Mouse (Mus musculus): ENCODE measurements around the gene Tbcc. TPM values are rescaled to one million over a fixed set of nuclear protein-coding genes. Genes with fewer than 3 reads are reported as not detected.
A peak's percentile ranks its signal among the peaks of the same experiment; 100 is the strongest.

Tbcc gene
- polyA plus RNA-seq, 1 experiment from 2014 or later, result 73.3 TPM

DNA sequence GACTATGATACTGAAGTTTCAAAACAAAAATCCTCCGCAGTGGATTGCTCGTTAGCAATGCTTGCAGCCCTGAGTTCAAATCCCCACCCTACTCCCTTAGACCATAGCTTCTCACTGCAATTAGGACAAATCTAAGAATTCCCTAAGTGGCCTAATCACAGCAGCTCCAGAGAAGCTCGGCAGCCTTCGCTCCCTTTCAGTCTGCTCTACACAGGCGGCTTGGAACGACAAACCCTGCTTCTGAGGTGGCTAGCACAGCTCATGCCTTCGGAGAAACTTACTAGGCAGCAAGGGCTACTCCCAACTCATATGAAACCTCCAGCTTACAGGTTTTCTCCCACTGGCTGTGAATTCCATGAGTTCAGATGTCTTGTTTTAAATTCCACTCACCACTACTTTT is 36.4 kb upstream of the Tbcc start:
- H3K4me3 ChIP-seq (ENCODE audit: low read depth, low read length), result no peak overlapping the region
- H3K4me2 ChIP-seq (ENCODE audit: low read depth, severe bottlenecking), result no peak overlapping the region
- no peaks in the 10 kb centered on the region for H3K36me3 ChIP-seq (ENCODE audit: control insufficient read depth, insufficient read depth, low read length)
- no peak overlapping the region for H3K9ac ChIP-seq (ENCODE audit: low read length)
- WGBS, result 82% methylated on average over 7 of the region's 7 CpGs
- no peak for ATAC-seq (ENCODE audit: insufficient number of reproducible peaks, low FRiP score, low TSS enrichment, low read depth)
- DNase-seq (ENCODE audit: low spot score), result no peak
- peaks cover 9% of the 10 kb centered on the region for H3K4me1 ChIP-seq (ENCODE audit: control insufficient read depth, insufficient read depth, low read length)
- no peaks in the 10 kb centered on the region for H3K9me3 ChIP-seq (ENCODE audit: control insufficient read depth, low read length)
- H3K27ac ChIP-seq (replicated peaks; ENCODE audit: low read depth, low read length), result no peak overlapping the region
- no peaks in the 10 kb centered on the region for H3K27me3 ChIP-seq (ENCODE audit: control insufficient read depth, insufficient read depth, low read length)

DNA sequence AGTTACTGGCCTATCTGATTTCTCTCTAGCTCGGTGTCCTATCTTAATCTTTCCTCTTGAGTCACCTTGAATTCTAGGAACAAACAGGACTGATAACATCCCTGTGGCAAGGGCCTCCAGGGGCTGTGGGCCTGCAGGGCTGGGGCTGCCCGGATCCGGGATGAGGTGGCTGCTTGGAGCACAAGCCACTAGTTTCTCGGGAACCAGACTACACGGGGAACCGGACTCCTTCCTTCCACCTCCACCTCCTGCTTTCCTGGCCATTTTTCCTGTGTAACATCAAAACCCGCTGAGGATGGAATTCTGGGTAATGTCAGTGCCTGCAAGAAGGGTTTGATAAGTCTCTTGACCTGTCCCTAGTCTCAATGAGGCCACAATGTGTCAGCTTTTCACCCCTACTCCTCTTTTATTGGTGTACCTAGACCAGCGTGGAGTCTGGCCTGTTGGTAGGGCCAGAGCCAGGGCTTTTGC is 35.8 kb upstream of the Tbcc start:
- H3K36me3 ChIP-seq (ENCODE audit: control insufficient read depth, insufficient read depth, low read length), result no peaks in the 10 kb centered on the region
- H3K4me3 ChIP-seq (ENCODE audit: low read depth, low read length), result peak overlapping the region; percentile 83; the same call in 1 of the 2 replicates
- peaks cover 9% of the 10 kb centered on the region for H3K4me1 ChIP-seq (ENCODE audit: control insufficient read depth, insufficient read depth, low read length)
- ATAC-seq (ENCODE audit: insufficient number of reproducible peaks, low FRiP score, low TSS enrichment, low read depth), result no peak
- no peak overlapping the region for H3K4me2 ChIP-seq (ENCODE audit: low read depth, severe bottlenecking)
- DNase-seq (ENCODE audit: low spot score), result no peak
- no peaks in the 10 kb centered on the region for H3K27me3 ChIP-seq (ENCODE audit: control insufficient read depth, insufficient read depth, low read length)
- WGBS, result 86% methylated on average over 8 of the region's 8 CpGs
- no peak overlapping the region for H3K9ac ChIP-seq (ENCODE audit: low read length)
- peak overlapping the region; percentile 100; the same call in 1 of the 2 replicates for H3K27ac ChIP-seq (replicated peaks; ENCODE audit: low read depth, low read length)
- no peaks in the 10 kb centered on the region for H3K9me3 ChIP-seq (ENCODE audit: control insufficient read depth, low read length)

DNA sequence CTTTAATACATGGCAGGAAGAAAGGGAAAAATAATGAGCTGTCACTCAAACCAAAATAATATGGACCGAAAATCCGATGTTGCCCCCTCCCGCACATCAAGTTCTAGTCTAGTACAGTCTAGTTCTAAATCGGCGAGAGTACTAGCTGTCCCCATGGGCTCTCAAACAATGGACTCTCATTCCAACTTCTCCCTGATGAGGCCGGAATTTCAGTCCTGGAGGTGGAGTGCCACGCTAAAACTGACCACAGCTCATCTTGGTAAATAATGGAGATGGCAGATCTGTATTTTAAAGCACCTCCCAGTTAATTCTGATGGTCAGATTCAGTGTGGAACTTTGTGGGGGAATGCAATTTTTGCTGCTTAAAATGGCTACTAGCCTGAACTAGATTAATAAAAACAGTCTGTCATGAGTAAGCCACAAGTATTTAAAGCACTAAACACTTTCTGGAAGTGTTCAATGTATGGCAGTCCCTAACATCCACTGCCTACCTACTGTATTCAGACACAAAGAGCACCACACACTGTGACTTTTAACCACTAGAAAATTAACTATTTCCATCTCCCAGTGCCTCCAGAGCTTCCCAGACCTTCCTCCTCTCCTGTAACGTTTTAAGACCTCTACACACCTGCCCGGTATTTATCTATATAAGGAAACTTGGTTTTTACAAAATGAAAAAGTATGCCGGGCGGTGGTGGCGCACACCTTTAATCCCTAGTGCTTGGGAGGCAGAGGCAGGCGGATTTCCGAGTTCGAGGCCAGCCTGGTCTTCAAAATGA is 35.0 kb upstream of the Tbcc start:
- H3K9ac ChIP-seq (ENCODE audit: low read length), result peak overlapping the region; percentile 100
- peaks cover 9% of the 10 kb centered on the region for H3K4me1 ChIP-seq (ENCODE audit: control insufficient read depth, insufficient read depth, low read length)
- H3K27ac ChIP-seq (replicated peaks; ENCODE audit: low read depth, low read length), result peak overlapping the region; percentile 100; the same call in 1 of the 2 replicates
- WGBS, result 76% methylated on average over 15 of the region's 15 CpGs
- DNase-seq (ENCODE audit: low spot score), result peak; percentile 40
- H3K36me3 ChIP-seq (ENCODE audit: control insufficient read depth, insufficient read depth, low read length), result no peaks in the 10 kb centered on the region
- H3K9me3 ChIP-seq (ENCODE audit: control insufficient read depth, low read length), result no peaks in the 10 kb centered on the region
- H3K4me3 ChIP-seq (ENCODE audit: low read depth, low read length), result peak overlapping the region; percentile 83
- no peak for ATAC-seq (ENCODE audit: insufficient number of reproducible peaks, low FRiP score, low TSS enrichment, low read depth)
- H3K4me2 ChIP-seq (ENCODE audit: low read depth, severe bottlenecking), result peak overlapping the region; percentile 72
- no peaks in the 10 kb centered on the region for H3K27me3 ChIP-seq (ENCODE audit: control insufficient read depth, insufficient read depth, low read length)

- H3K27ac ChIP-seq (replicated peaks; ENCODE audit: low read depth, low read length), result peak overlapping the region; percentile 100
- DNase-seq (ENCODE audit: low spot score) (no peak), ATAC-seq (ENCODE audit: insufficient number of reproducible peaks, low FRiP score, low TSS enrichment, low read depth) (no peak)
- no peaks in the 10 kb centered on the region for H3K9me3 ChIP-seq (ENCODE audit: control insufficient read depth, low read length)
- H3K4me1 ChIP-seq (ENCODE audit: control insufficient read depth, insufficient read depth, low read length), result peaks cover 9% of the 10 kb centered on the region
- WGBS, result 25% methylated on average over 4 of the region's 4 CpGs
- peak overlapping the region; percentile 100 for H3K9ac ChIP-seq (ENCODE audit: low read length)
- peak overlapping the region; percentile 83 for H3K4me3 ChIP-seq (ENCODE audit: low read depth, low read length)
- H3K27me3 ChIP-seq (ENCODE audit: control insufficient read depth, insufficient read depth, low read length), result no peaks in the 10 kb centered on the region
- no peaks in the 10 kb centered on the region for H3K36me3 ChIP-seq (ENCODE audit: control insufficient read depth, insufficient read depth, low read length)
- peak overlapping the region; percentile 72 for H3K4me2 ChIP-seq (ENCODE audit: low read depth, severe bottlenecking)
Measured at GRCm38 (mm10) chr17:46856107-46856388, 34.4 kb upstream of the Tbcc start.

DNA sequence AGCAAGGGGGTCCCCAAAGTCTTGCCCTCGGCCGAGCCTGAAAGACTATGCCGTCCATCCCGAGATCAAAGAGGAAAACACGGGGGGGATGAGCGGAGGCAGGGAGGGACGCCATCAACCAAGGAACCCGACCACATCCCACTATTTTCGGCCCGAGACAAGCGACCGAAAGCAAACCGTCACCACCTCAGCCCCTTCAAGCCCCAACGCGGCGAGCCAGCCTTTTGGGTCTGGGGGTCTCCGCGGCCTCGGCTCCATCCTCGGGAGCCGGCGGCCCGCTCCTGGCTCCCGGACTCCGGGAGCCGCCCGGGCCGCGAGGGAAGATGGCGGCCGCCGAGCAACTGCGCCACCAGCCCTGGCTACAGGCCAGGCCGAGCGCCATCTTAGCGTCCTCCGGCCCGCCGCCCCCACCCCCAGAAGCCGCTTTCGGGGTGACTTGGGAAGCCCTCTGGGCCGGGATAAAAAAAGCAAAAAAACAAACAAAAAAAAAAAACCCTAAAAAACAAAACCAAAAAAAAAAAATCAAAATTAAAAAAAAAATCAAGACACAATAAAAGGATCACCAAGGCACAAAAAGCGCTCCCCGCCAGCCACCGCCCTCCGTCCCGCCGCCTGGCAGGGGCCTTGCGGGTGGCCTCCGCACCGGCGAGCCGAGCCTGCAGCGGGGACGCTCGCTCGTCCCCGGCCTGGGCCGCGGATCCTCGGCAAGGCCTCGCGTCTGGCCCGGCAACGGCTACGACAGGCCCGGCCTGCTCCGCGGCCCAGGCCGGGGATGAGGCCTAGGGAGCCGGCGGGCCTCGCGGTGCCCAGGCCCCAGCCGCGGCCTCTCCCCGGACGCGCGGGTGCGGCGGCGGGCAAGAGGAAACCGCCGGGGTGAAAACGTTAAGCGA is 33.8 kb upstream of the Tbcc start:
- Histone ChIP-seq H3K27me3 (ENCODE audit: control insufficient read depth, insufficient read depth, low read length) (no peaks in the 10 kb centered on the region), H3K27ac (replicated peaks; ENCODE audit: low read depth, low read length) (peak overlapping the region; percentile 100), H3K36me3 (ENCODE audit: control insufficient read depth, insufficient read depth, low read length) (no peaks in the 10 kb centered on the region), H3K9ac (ENCODE audit: low read length) (peak overlapping the region; percentile 100), H3K4me1 (ENCODE audit: control insufficient read depth, insufficient read depth, low read length) (peaks cover 9% of the 10 kb centered on the region), H3K4me3 (ENCODE audit: low read depth, low read length) (peak overlapping the region; percentile 83), H3K9me3 (ENCODE audit: control insufficient read depth, low read length) (no peaks in the 10 kb centered on the region), H3K4me2 (ENCODE audit: low read depth, severe bottlenecking) (peak overlapping the region; percentile 72)
- under 1% methylated on average over 87 of the region's 87 CpGs for WGBS
- DNase-seq (ENCODE audit: low spot score) (peak; percentile 77), ATAC-seq (ENCODE audit: insufficient number of reproducible peaks, low FRiP score, low TSS enrichment, low read depth) (no peak)

GRCm38 (mm10) chr17:46857361-46857902 is 33.1 kb upstream of the Tbcc start:
- Histone ChIP-seq H3K9ac (ENCODE audit: low read length) (peak overlapping the region; percentile 100), H3K4me1 (ENCODE audit: control insufficient read depth, insufficient read depth, low read length) (peaks cover 9% of the 10 kb centered on the region), H3K36me3 (ENCODE audit: control insufficient read depth, insufficient read depth, low read length) (no peaks in the 10 kb centered on the region), H3K4me3 (ENCODE audit: low read depth, low read length) (peak overlapping the region; percentile 83), H3K27me3 (ENCODE audit: control insufficient read depth, insufficient read depth, low read length) (no peaks in the 10 kb centered on the region), H3K27ac (replicated peaks; ENCODE audit: low read depth, low read length) (peak overlapping the region; percentile 100), H3K4me2 (ENCODE audit: low read depth, severe bottlenecking) (peak overlapping the region; percentile 72), H3K9me3 (ENCODE audit: control insufficient read depth, low read length) (no peaks in the 10 kb centered on the region)
- DNase-seq (ENCODE audit: low spot score), result peak; percentile 86
- under 1% methylated on average over 31 of the region's 52 CpGs for WGBS
- peak; percentile 61 for ATAC-seq (ENCODE audit: insufficient number of reproducible peaks, low FRiP score, low TSS enrichment, low read depth)

GRCm38 (mm10) chr17:46857903-46858748 is 32.4 kb upstream of the Tbcc start, which contains the start of gene Bicral:
Gene Bicral (minus strand): TSS chr17:46858482.
- peak within 1 kb of the TSS; percentile 100 for H3K9ac ChIP-seq (ENCODE audit: low read length)
- H3K4me1 ChIP-seq (ENCODE audit: control insufficient read depth, insufficient read depth, low read length), result peaks cover 9% of the 10 kb centered on the region
- peak within 1 kb of the TSS; percentile 100 for H3K27ac ChIP-seq (replicated peaks; ENCODE audit: low read depth, low read length)
- no peaks in the 10 kb centered on the region for H3K9me3 ChIP-seq (ENCODE audit: control insufficient read depth, low read length)
- peak within 1 kb of the TSS; percentile 83 for H3K4me3 ChIP-seq (ENCODE audit: low read depth, low read length)
- H3K27me3 ChIP-seq (ENCODE audit: control insufficient read depth, insufficient read depth, low read length), result no peaks in the 10 kb centered on the region
- peak within 1 kb of the TSS; percentile 72 for H3K4me2 ChIP-seq (ENCODE audit: low read depth, severe bottlenecking)
- peak; percentile 74 for ATAC-seq (ENCODE audit: insufficient number of reproducible peaks, low FRiP score, low TSS enrichment, low read depth)
- WGBS, result under 1% methylated on average over 47 of the region's 65 CpGs
- DNase-seq (ENCODE audit: low spot score), result peak; percentile 88
- H3K36me3 ChIP-seq (ENCODE audit: control insufficient read depth, insufficient read depth, low read length), result no peaks in the 10 kb centered on the region
